In genomic region chr14:19839600-19840332, GRCm38 (mm10) we compare ENCODE assay signal across 7 mouse cellular contexts. TPM values are rescaled to one million over a fixed set of nuclear protein-coding genes. Genes with fewer than 3 reads are reported as not detected.
A peak's percentile ranks its signal among the peaks of the same experiment; 100 is the strongest.
DNase-seq lines count a peak whose midpoint lies in the region; ATAC-seq and TF ChIP-seq lines count a peak whose summit lies in the region.

No protein-coding gene starts in this region.

- H3K4me3 ChIP-seq in cortical plate, adult 2 months (ENCODE audit: insufficient read depth, low read length): peak overlapping the region; percentile 21; the same call in 1 of the 2 replicates
- 0 out of 2 replicates have a peak overlapping the region, but pooled peaks have one; percentile 14 for H3K4me3 ChIP-seq in hindbrain, postnatal 0 days (ENCODE audit: low read length)
- peak overlapping the region; percentile 39 for H3K4me3 ChIP-seq in left cerebral cortex, adult 2 months

- no peaks in the 10 kb centered on the region for H3K36me3 ChIP-seq in hindbrain, postnatal 0 days (ENCODE audit: insufficient read depth, low read length)

- DNase-seq in adrenal gland, adult 18-20 months (ENCODE audit: low spot score in 2 of 2): peak; percentile 65
- peak; percentile 4 to 14 for DNase-seq in gastrocnemius, adult 8-10 months (ENCODE audit: low spot score in 2 of 2)
- DNase-seq in hindbrain, postnatal 0 days (ENCODE audit: low spot score): peak; percentile 80
- DNase-seq in left cerebral cortex, adult 2 months (ENCODE audit: extremely low spot score in 1 of 2, low spot score in 2 of 2): peak; percentile 65 to 78
- peak; percentile 70 for DNase-seq in right cerebral cortex, postnatal 14 days

- H3K4me2 ChIP-seq in hindbrain, postnatal 0 days (ENCODE audit: low read depth, low read length): peak overlapping the region; percentile 44

- peak; percentile 73 for TF ChIP-seq CTCF in cortical plate, adult 2 months (IDR thresholded peaks at IDR 0.05; ENCODE audit: extremely low read depth, insufficient read depth, low read length)
- TF ChIP-seq CTCF in hindbrain, postnatal 0 days (IDR thresholded peaks at IDR 0.05; ENCODE audit: low read depth): peak; percentile 80
- peak; percentile 81 for TF ChIP-seq CTCF in left cerebral cortex, adult 2 months (IDR thresholded peaks at IDR 0.05)

- H3K9ac ChIP-seq in hindbrain, postnatal 0 days (replicated peaks; ENCODE audit: low read length): peak overlapping the region; percentile 43; the same call in 1 of the 2 replicates

- no peak overlapping the region for H3K27ac ChIP-seq in cortical plate, adult 2 months (ENCODE audit: insufficient read depth, low read length)
- no peak overlapping the region for H3K27ac ChIP-seq in hindbrain, postnatal 0 days
- no peak overlapping the region for H3K27ac ChIP-seq in left cerebral cortex, adult 2 months

- TF ChIP-seq POLR2A in cortical plate, adult 2 months (IDR thresholded peaks at IDR 0.05; ENCODE audit: extremely low read depth, insufficient read depth, low read length): no peak

- peak; percentile 73 for ATAC-seq in hindbrain, postnatal 0 days
- ATAC-seq in megakaryocyte, adult 5-6 weeks (ENCODE audit: poor library complexity, severe bottlenecking): peak; percentile 81

- H3K4me1 ChIP-seq in cortical plate, adult 2 months (ENCODE audit: control insufficient read depth, insufficient read depth, low read length): peaks cover 1% of the 10 kb centered on the region; the same call in 1 of the 2 replicates
- H3K4me1 ChIP-seq in hindbrain, postnatal 0 days (ENCODE audit: insufficient read depth, low read length): no peaks in the 10 kb centered on the region

- H3K9me3 ChIP-seq in hindbrain, postnatal 0 days (ENCODE audit: low read length): no peaks in the 10 kb centered on the region

- intact Hi-C loops in left cerebral cortex, adult 2 months (cut with DNase I): loop anchor here (1.0 to 5.0 kb wide), 3 partner anchors 138 to 418 kb away; partner anchors contain the start of gene Gng2

- WGBS in hindbrain, postnatal 0 days: 21% methylated on average over 15 of the region's 15 CpGs

- no peaks in the 10 kb centered on the region for H3K27me3 ChIP-seq in hindbrain, postnatal 0 days (ENCODE audit: insufficient read depth, low read length)

RNA-seq across cellular contexts. Expression of gene Rtraf, which starts 16.1 kb away (rescaled TPM):
- 10 to 100 TPM; 70.4 to 77.9 TPM for total RNA-seq in adrenal gland, adult 18-20 months (2021)
- 61.1 and 62.5 TPM in 2 replicates for polyA plus RNA-seq in cortical plate, adult 2 months (2012; rRNA removed)
- 10 to 100 TPM; 76.8 to 89.6 (median 79.4) TPM for total RNA-seq in gastrocnemius, adult 8-10 months (2022)
- 50.4 and 51.5 TPM in 2 replicates for total RNA-seq in hindbrain, postnatal 0 days (2014; rRNA removed)
- 152 TPM in 2 replicates for polyA plus RNA-seq in hindbrain, postnatal 0 days (2015; fragmentation: Nextera tagmentation; extraction: Ambion mirVana)
- 10 to 100 TPM; 42.9 to 45.1 TPM for total RNA-seq in left cerebral cortex, adult 2 months (2021)
- 128 and 137 TPM in 2 replicates for total RNA-seq in megakaryocyte, adult 5-6 weeks (2015)
- 102 and 108 TPM in 2 replicates for total RNA-seq in megakaryocyte, adult 5-6 weeks (2017)

Comparison
In these comparisons a context has a peak if more than half of its experiments do, and no peak if none do; other contexts are left out.
1. DNase-seq: peak in every context shown above with its lines; median percentile 80 in hindbrain, postnatal 0 days; 72 in left cerebral cortex, adult 2 months; 70 in right cerebral cortex, postnatal 14 days; 65 in adrenal gland, adult 18-20 months; 9 in gastrocnemius, adult 8-10 months.